Mouse (Mus musculus) stomach, postnatal 0 days (tissue): Measurements from ENCODE around the gene Ntrk2. TPM values are rescaled to one million over a fixed set of nuclear protein-coding genes. Genes with fewer than 3 reads are reported as not detected.
"Not testable (repeated sequence)": the region's sequence is repeated elsewhere in the genome, so short reads cannot be mapped to it uniquely, and the experiment has no call there.

Experiments
- ATAC-seq: fragments of 200-750 bp; cut with Nextera tagmentation; 2 replicates; pipeline ENCODE4 v1.8.0; 2017; ENCODE audit not compliant: low FRiP score, low TSS enrichment
- DNase-seq: peaks from one replicate; pipeline ENCODE4 v3.0.0-alpha.2; 2016; ENCODE audit warnings: low spot score
- H3K27ac ChIP-seq: fragments of 300-500 bp; sonication (generic); replicated peaks from 2 replicates; pipeline ENCODE4 v1.5.1; 2014; ENCODE audit warnings: mild to moderate bottlenecking, control low read depth
- H3K27me3 ChIP-seq: fragments of 300-500 bp; sonication (generic); 2 replicates; pipeline ENCODE4 v1.6.1; 2014; ENCODE audit warnings: low read length; ENCODE audit not compliant: control insufficient read depth, insufficient read depth
- H3K36me3 ChIP-seq: fragments of 300-500 bp; sonication (generic); 2 replicates; pipeline ENCODE4 v1.6.1; 2014; ENCODE audit warnings: low read length, mixed read lengths; ENCODE audit not compliant: control insufficient read depth, insufficient read depth
- H3K4me1 ChIP-seq: fragments of 300-500 bp; sonication (generic); replicated peaks from 2 replicates; pipeline ENCODE4 v1.6.1; 2014; ENCODE audit warnings: antibody characterized with exemption; ENCODE audit not compliant: control insufficient read depth, insufficient read depth
- H3K4me2 ChIP-seq: fragments of 300-500 bp; sonication (generic); replicated peaks from 2 replicates; pipeline ENCODE4 v1.6.1; 2014; ENCODE audit warnings: low read depth, mild to moderate bottlenecking, control low read depth, moderate library complexity
- H3K4me3 ChIP-seq: fragments of 300-500 bp; sonication (generic); 2 replicates; pipeline ENCODE4 v1.5.1; 2014; ENCODE audit warnings: low read depth, low read length, control low read depth
- H3K9ac ChIP-seq: fragments of 300-500 bp; sonication (generic); 2 replicates; pipeline ENCODE4 v1.6.1; 2014; ENCODE audit warnings: mild to moderate bottlenecking, low read length, control low read depth, mixed read lengths
- H3K9me3 ChIP-seq: fragments of 300-500 bp; sonication (generic); 2 replicates; pipeline ENCODE4 v1.6.1; 2016; ENCODE audit warnings: low read length; ENCODE audit not compliant: control insufficient read depth
- CTCF ChIP-seq: IDR thresholded peaks from 2 replicates; pipeline ENCODE4 v1.5.1; 2016; ENCODE audit warnings: antibody characterized with exemption, low read depth, mild to moderate bottlenecking, moderate library complexity
- EP300 ChIP-seq: optimal IDR thresholded peaks from 2 replicates; pipeline ENCODE3; 2016; ENCODE audit warnings: antibody characterized with exemption
- WGBS: fragments of 180-500 bp; shearing (Covaris S2); extraction: QIAGEN DNeasy Blood & Tissue Kit; methylation state at CpG from one replicate; pipeline ENCODE4 v1.1.7; 2014; 5-methylcytosine and 5-hydroxymethylcytosine counted together
- polyA plus RNA-seq: library from polyadenylated mRNA; unstranded; fragments of >200 nt; fragmentation: Nextera tagmentation; extraction: Ambion mirVana; gene quantifications from 2 replicates; pipeline ENCODE4 v1.2.1, GENCODE M21; 2015

The Ntrk2 gene
- polyA plus RNA-seq, 1 experiment from 2014 or later, result 1.7 TPM

- Histone ChIP-seq H3K4me2 (no peak overlapping the region), H3K27ac (no peak overlapping the region), H3K27me3 (no peaks in the 10 kb centered on the region), H3K4me1 (no peaks in the 10 kb centered on the region), H3K4me3 (no peak overlapping the region), H3K9me3 (no peaks in the 10 kb centered on the region), H3K9ac (no peak overlapping the region), H3K36me3 (no peaks in the 10 kb centered on the region)
- DNase-seq (no peak), ATAC-seq (no peak)
- 42% methylated on average over 4 of the region's 4 CpGs for WGBS
- TF ChIP-seq CTCF (no peak), EP300 (no peak)
Observed at GRCm38 (mm10) chr13:59092858-59093154, 286.4 kb downstream of the Ntrk2 start.

DNA sequence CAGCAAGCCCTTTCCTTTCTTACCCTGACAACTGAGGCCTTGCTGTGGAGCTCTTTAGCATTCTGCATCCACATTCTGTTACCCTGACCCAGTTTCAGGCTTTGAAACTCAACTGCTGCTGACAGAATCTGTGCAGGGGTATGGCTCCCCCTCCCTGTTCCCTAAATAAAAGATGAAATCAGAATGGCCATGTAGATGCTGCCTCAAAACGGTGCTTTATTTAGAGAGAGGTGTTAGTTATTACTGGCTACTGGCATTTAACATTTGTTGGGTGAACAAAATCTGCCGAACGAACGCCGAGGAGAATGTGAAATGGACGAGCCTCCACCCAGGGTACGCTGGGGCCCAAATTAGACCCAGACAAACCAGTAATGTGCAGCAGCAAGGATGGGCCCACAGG lies 288.4 kb downstream of the Ntrk2 start:
- 86% methylated on average over 7 of the region's 7 CpGs for WGBS
- no peaks in the 10 kb centered on the region for H3K27me3 ChIP-seq
- ATAC-seq, result no peak
- no peak for TF ChIP-seq EP300
- TF ChIP-seq CTCF, result no peak
- H3K4me1 ChIP-seq, result no peaks in the 10 kb centered on the region
- H3K9me3 ChIP-seq, result no peaks in the 10 kb centered on the region
- no peak for DNase-seq
- H3K27ac ChIP-seq, result no peak overlapping the region
- H3K9ac ChIP-seq, result no peak overlapping the region
- no peak overlapping the region for H3K4me2 ChIP-seq
- no peak overlapping the region for H3K4me3 ChIP-seq
- no peaks in the 10 kb centered on the region for H3K36me3 ChIP-seq

DNA sequence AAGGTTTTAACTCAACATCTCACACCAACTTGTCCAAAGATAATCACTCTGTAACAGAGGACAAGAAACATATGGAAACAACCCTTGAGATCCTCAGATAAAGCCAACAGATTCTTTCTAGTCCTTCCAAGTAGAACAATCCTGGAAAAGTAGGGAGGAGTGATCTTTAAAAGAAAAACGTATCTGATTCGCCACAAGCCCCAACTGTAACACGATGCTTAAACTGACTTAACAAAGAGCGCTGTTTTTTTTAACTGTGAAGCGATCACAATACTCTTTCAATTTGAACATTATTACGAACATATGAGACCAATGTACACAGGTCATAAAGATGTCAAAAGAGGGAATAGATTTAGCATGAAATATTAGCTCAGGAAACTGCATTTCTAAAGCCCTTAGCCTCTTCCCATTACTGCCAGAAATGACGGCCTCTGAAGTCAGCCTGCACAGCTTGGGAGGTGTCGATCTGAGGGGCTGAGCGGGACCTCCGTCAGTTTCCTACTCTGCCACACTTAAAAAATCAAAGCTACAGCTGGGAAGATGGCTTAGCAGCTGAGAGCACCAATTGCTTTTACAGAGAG lies 289.5 kb downstream of the Ntrk2 start:
- no peak overlapping the region for H3K9ac ChIP-seq
- no peak overlapping the region for H3K4me2 ChIP-seq

GRCm38 (mm10) chr13:59100086-59100485 lies 293.7 kb downstream of the Ntrk2 start:
- WGBS, result 54% methylated on average over 10 of the region's 10 CpGs
- TF ChIP-seq EP300 (no peak), CTCF (no peak)
- DNase-seq, result no peak
- Histone ChIP-seq H3K36me3 (no peaks in the 10 kb centered on the region), H3K4me1 (no peaks in the 10 kb centered on the region), H3K9me3 (no peaks in the 10 kb centered on the region), H3K27me3 (no peaks in the 10 kb centered on the region), H3K27ac (no peak overlapping the region), H3K4me3 (no peak overlapping the region), H3K9ac (no peak overlapping the region), H3K4me2 (no peak overlapping the region)
- no peak for ATAC-seq

More for the DNA sequence above, 289.5 kb downstream of the Ntrk2 start:
- Histone ChIP-seq H3K36me3 (no peaks in the 10 kb centered on the region), H3K9me3 (no peaks in the 10 kb centered on the region), H3K27me3 (no peaks in the 10 kb centered on the region), H3K4me1 (no peaks in the 10 kb centered on the region), H3K4me3 (no peak overlapping the region), H3K27ac (no peak overlapping the region)
- WGBS, result 26% methylated on average over 10 of the region's 10 CpGs
- TF ChIP-seq CTCF (no peak), EP300 (no peak)
- ATAC-seq, result no peak
- DNase-seq, result no peak

GRCm38 (mm10) chr13:59107791-59108190 lies 301.4 kb downstream of the Ntrk2 start:
- H3K9ac ChIP-seq, H3K9me3 ChIP-seq, H3K4me2 ChIP-seq, H3K27ac ChIP-seq, H3K36me3 ChIP-seq, DNase-seq, H3K4me1 ChIP-seq, H3K4me3 ChIP-seq, ATAC-seq, H3K27me3 ChIP-seq: not testable (repeated sequence)
- 94% methylated on average over 10 of the region's 10 CpGs for WGBS

DNA sequence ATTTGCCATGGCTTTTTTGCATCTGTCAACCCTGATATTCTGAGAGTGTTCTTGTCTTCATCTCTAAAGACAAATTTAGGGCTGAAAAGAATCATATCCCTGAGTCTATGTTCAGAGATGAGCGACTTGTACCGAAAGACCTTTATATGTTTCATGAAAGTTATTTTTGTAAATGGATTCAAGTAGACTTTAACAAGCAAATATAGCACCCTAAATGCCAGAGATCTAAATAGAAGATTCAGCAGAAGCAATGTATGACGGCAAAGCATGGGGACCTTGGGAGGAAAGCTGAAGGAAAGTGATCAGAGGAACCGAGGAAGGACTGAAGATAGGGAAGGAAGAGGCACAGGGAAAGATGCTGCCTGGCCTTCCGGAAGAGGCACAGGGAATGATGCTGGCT lies 303.7 kb downstream of the Ntrk2 start:
- ATAC-seq, result no peak
- H3K4me1 ChIP-seq, result no peaks in the 10 kb centered on the region

More for the DNA sequence above, 303.7 kb downstream of the Ntrk2 start:
- 91% methylated on average over 5 of the region's 5 CpGs for WGBS
- H3K9ac ChIP-seq, result no peak overlapping the region
- H3K36me3 ChIP-seq, result no peaks in the 10 kb centered on the region
- DNase-seq, result no peak
- no peak overlapping the region for H3K4me2 ChIP-seq
- no peak for TF ChIP-seq EP300
- TF ChIP-seq CTCF, result no peak
- no peak overlapping the region for H3K4me3 ChIP-seq
- H3K9me3 ChIP-seq, result no peaks in the 10 kb centered on the region
- no peaks in the 10 kb centered on the region for H3K27me3 ChIP-seq
- H3K27ac ChIP-seq, result no peak overlapping the region
